Mouse (Mus musculus) urinary bladder, postnatal 36 days (tissue): ENCODE measurements around the gene Sox13.
"Not testable (repeated sequence)": the region's sequence is repeated elsewhere in the genome, so short reads cannot be mapped to it uniquely, and the experiment has no call there.

Experiments used
- DNase-seq, 2 experiments: peaks; one replicate each; pipeline ENCODE4 v3.0.0; 2022; ENCODE audit warnings: low spot score in 2 of 2, mixed read lengths in 1 of 2

The Sox13 gene

GRCm38 (mm10) chr1:133367606-133368488, 56.3 kb downstream of the Sox13 start:
- peak in 1 of 2 experiments; percentile 23 for DNase-seq

- no peak for DNase-seq
These were observed 57.1 kb downstream of the Sox13 start for GRCm38 (mm10) chr1:133366951-133367605.

GRCm38 (mm10) chr1:133364890-133365289, 59.3 kb downstream of the Sox13 start:
- DNase-seq, result no peak

GRCm38 (mm10) chr1:133364022-133364630, 60.1 kb downstream of the Sox13 start:
- no peak for DNase-seq

GRCm38 (mm10) chr1:133363276-133364021, 60.7 kb downstream of the Sox13 start, which contains the start of gene Etnk2:
Etnk2 (plus strand) TSS chr1:133363572.
- peak; percentile 61 to 77 for DNase-seq

- no peak for DNase-seq
These were observed 62.1 kb downstream of the Sox13 start for GRCm38 (mm10) chr1:133362103-133362502.

- DNase-seq, result no peak
These were observed 63.2 kb downstream of the Sox13 start for GRCm38 (mm10) chr1:133361006-133361405.

GRCm38 (mm10) chr1:133356330-133356729, 67.8 kb downstream of the Sox13 start:
- DNase-seq, result no peak

GRCm38 (mm10) chr1:133355912-133356311, 68.3 kb downstream of the Sox13 start:
- no peak for DNase-seq

GRCm38 (mm10) chr1:133355469-133355868, 68.7 kb downstream of the Sox13 start:
- no peak for DNase-seq

- peak; percentile 67 to 70 for DNase-seq
These were observed 70.8 kb downstream of the Sox13 start for GRCm38 (mm10) chr1:133353371-133353809.

- DNase-seq, result no peak
These were observed 72.4 kb downstream of the Sox13 start for GRCm38 (mm10) chr1:133351762-133352161.

GRCm38 (mm10) chr1:133350210-133350609, 74.0 kb downstream of the Sox13 start, which contains the start of gene Ren1:
Ren1 (plus strand) TSS chr1:133350510.
- no peak for DNase-seq

GRCm38 (mm10) chr1:133347693-133348520, 76.3 kb downstream of the Sox13 start:
- no peak for DNase-seq

- DNase-seq, result no peak
These were observed 77.0 kb downstream of the Sox13 start for GRCm38 (mm10) chr1:133347226-133347625.

- no peak for DNase-seq
These were observed 77.6 kb downstream of the Sox13 start for GRCm38 (mm10) chr1:133346531-133346930.

GRCm38 (mm10) chr1:133344357-133344756, 79.8 kb downstream of the Sox13 start:
- DNase-seq, result no peak

- not testable (repeated sequence) for DNase-seq
These were observed 83.8 kb downstream of the Sox13 start for GRCm38 (mm10) chr1:133340403-133340802.

GRCm38 (mm10) chr1:133333937-133334336, 90.2 kb downstream of the Sox13 start:
- no peak for DNase-seq

- DNase-seq, result no peak
These were observed 91.3 kb downstream of the Sox13 start for GRCm38 (mm10) chr1:133332656-133333430.
